Mouse (Mus musculus) myocyte (in vitro differentiated cells): ENCODE data around the gene Dhrs2. TPM values are rescaled to one million over a fixed set of nuclear protein-coding genes. Genes with fewer than 3 reads are reported as not detected.
A peak's percentile ranks its signal among the peaks of the same experiment; 100 is the strongest.

ENCODE experiments used
- H3K27me3 ChIP-seq: one replicate; pipeline ENCODE4 v1.6.1; 2011; ENCODE audit not compliant: control insufficient read depth, insufficient read depth, insufficient read length
- H3K36me3 ChIP-seq: one replicate; pipeline ENCODE4 v1.6.1; 2011; ENCODE audit not compliant: control insufficient read depth, insufficient read depth
- H3K4me2 ChIP-seq: one replicate; pipeline ENCODE4 v1.6.1; 2011; ENCODE audit warnings: low read depth, control low read depth
- H3K4me3 ChIP-seq: one replicate; pipeline ENCODE4 v1.5.1; 2011; ENCODE audit warnings: mild to moderate bottlenecking, control low read depth, moderate library complexity
- H3K79me2 ChIP-seq: one replicate; pipeline ENCODE4 v1.6.1; 2011; ENCODE audit not compliant: control insufficient read depth, insufficient read depth
- H3ac ChIP-seq: one replicate; pipeline ENCODE4 v1.6.1; 2011; ENCODE audit not compliant: control insufficient read depth, insufficient read length
- CEBPB ChIP-seq: IDR thresholded peaks from 2 replicates; pipeline ENCODE4 v1.6.1; 2011; ENCODE audit warnings: mild to moderate bottlenecking, moderate library complexity; ENCODE audit not compliant: poor library complexity, insufficient read depth, severe bottlenecking
- E2F4 ChIP-seq: IDR thresholded peaks from one replicate; pipeline ENCODE4 v1.6.1; 2011; ENCODE audit warnings: mild to moderate bottlenecking, control low read depth, moderate library complexity; ENCODE audit not compliant: insufficient read depth
- MAX ChIP-seq: IDR thresholded peaks from one replicate; pipeline ENCODE4 v1.6.1; 2011; ENCODE audit warnings: low read depth, mild to moderate bottlenecking, control low read depth
- MYOD1 ChIP-seq, 3 experiments: IDR thresholded peaks; one replicate each; pipeline ENCODE4 v1.6.1; 2011; ENCODE audit warnings: control low read depth in 2 of 3, low read depth in 2 of 3, mild to moderate bottlenecking in 2 of 3, moderate library complexity in 1 of 3; ENCODE audit not compliant: insufficient read length in 2 of 3, control insufficient read depth in 1 of 3
- MYOG ChIP-seq, 3 experiments: IDR thresholded peaks; one replicate each; pipeline ENCODE4 v1.6.1; 2011; ENCODE audit warnings: control low read depth in 2 of 3, low read depth in 2 of 3, mild to moderate bottlenecking in 2 of 3; ENCODE audit not compliant: insufficient read length in 2 of 3, control insufficient read depth in 1 of 3, insufficient read depth in 1 of 3
- POLR2A ChIP-seq: IDR thresholded peaks from one replicate; pipeline ENCODE4 v1.6.1; 2011; ENCODE audit warnings: low read depth, mild to moderate bottlenecking, control low read depth, moderate library complexity; ENCODE audit not compliant: insufficient read length
- POLR2AphosphoS2 ChIP-seq: IDR thresholded peaks from one replicate; pipeline ENCODE4 v1.6.1; 2011; ENCODE audit warnings: low read depth, control low read depth; ENCODE audit not compliant: insufficient read length
- REST ChIP-seq: IDR thresholded peaks from one replicate; pipeline ENCODE4 v1.6.1; 2011; ENCODE audit warnings: mild to moderate bottlenecking, control low read depth, moderate library complexity; ENCODE audit not compliant: insufficient read depth, insufficient read length
- SRF ChIP-seq: IDR thresholded peaks from one replicate; pipeline ENCODE4 v1.6.1; 2011; ENCODE audit warnings: low read depth; ENCODE audit not compliant: control insufficient read depth, insufficient read length
- TCF12 ChIP-seq: IDR thresholded peaks from one replicate; pipeline ENCODE4 v1.6.1; 2011; ENCODE audit warnings: mild to moderate bottlenecking, control low read depth; ENCODE audit not compliant: poor library complexity, insufficient read depth, severe bottlenecking
- TCF3 ChIP-seq: IDR thresholded peaks from one replicate; pipeline ENCODE4 v1.6.1; 2011; ENCODE audit warnings: low read depth, control low read depth; ENCODE audit not compliant: insufficient read length
- USF1 ChIP-seq: IDR thresholded peaks from one replicate; pipeline ENCODE4 v1.6.1; 2011; ENCODE audit warnings: low read depth, mild to moderate bottlenecking, control low read depth, moderate library complexity
- polyA plus RNA-seq: library from polyadenylated mRNA; unstranded; fragments of >200 nt; fragmentation: generic; extraction: Trizol; gene quantifications from one replicate; pipeline ENCODE4 v1.2.1, GENCODE M21; 2012; ENCODE audit warnings: missing spikeins

The Dhrs2 gene
- polyA plus RNA-seq, 1 experiment: not detected

DNA sequence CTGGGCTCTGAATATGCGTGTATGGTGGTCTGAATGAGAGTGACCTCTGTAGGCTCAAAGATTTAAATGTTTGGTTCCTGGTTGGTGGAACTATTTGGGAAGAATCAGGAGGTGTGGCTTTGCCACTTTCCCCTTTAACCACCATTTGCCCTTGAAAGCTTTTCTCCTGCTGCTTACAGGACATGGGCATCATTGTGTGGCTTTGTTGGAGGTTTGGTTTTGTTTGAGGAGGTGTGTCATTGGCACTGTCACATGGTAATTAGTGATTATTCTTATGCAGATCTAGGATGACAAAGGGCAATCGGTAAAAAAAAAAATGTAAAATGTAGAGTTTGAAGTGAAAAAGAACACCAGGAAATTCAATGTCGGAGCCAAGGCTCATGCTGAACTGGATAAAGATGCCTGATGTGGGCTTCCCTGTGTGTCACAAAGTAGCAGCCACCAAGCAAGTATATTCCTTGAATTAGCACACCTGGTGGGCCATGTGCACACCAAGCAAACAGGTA lies 37.1 kb upstream of the Dhrs2 start:
- H3ac ChIP-seq: no peak overlapping the region
- peaks cover 29% of the 10 kb centered on the region for H3K27me3 ChIP-seq
- no peaks in the 10 kb centered on the region for H3K79me2 ChIP-seq
- no peak overlapping the region for H3K4me3 ChIP-seq
- no peak for TF ChIP-seq POLR2AphosphoS2
- TF ChIP-seq REST: no peak
- no peak for TF ChIP-seq MAX
- no peak for TF ChIP-seq E2F4
- TF ChIP-seq TCF12: no peak
- TF ChIP-seq USF1: no peak
- no peak for TF ChIP-seq TCF3
- no peak for TF ChIP-seq SRF
- no peak for TF ChIP-seq CEBPB
- no peak for TF ChIP-seq POLR2A
- TF ChIP-seq MYOG (IDR thresholded peaks at IDR 0.05; ENCODE audit: control insufficient read depth in 1 of 3, insufficient read depth in 1 of 3, insufficient read length in 2 of 3, low read depth in 2 of 3): no peak
- no peak for TF ChIP-seq MYOD1 (IDR thresholded peaks at IDR 0.05; ENCODE audit: control insufficient read depth in 1 of 3, insufficient read length in 2 of 3, low read depth in 2 of 3)
- no peaks in the 10 kb centered on the region for H3K36me3 ChIP-seq
- H3K4me2 ChIP-seq: no peak overlapping the region

DNA sequence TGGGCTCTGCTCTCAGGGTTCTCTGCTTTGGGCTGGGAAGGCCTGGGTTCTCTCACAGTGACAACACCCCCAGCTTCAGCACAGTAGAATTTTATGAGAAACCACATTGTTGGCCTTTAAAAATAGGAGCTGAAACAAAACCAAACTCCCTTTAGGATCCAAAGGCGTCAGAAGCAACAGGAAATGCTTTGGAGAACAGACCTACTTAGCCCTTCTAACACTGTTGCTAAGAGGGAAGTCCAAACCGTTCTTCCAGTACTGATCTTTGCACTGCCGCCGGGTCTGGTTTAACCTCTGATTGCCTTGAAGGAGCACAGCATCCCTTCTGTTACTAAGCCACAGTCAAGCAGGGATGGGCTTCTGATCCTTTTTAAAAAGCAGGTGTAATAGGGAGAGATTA lies 33.3 kb upstream of the Dhrs2 start:
- TF ChIP-seq TCF12: no peak
- TF ChIP-seq REST: no peak
- TF ChIP-seq MAX: no peak
- TF ChIP-seq POLR2A: no peak
- TF ChIP-seq USF1: no peak
- no peak for TF ChIP-seq E2F4
- TF ChIP-seq MYOD1 (IDR thresholded peaks at IDR 0.05; ENCODE audit: control insufficient read depth in 1 of 3, insufficient read length in 2 of 3, low read depth in 2 of 3): no peak
- TF ChIP-seq SRF: no peak
- TF ChIP-seq TCF3: no peak
- no peak for TF ChIP-seq MYOG (IDR thresholded peaks at IDR 0.05; ENCODE audit: control insufficient read depth in 1 of 3, insufficient read depth in 1 of 3, insufficient read length in 2 of 3, low read depth in 2 of 3)
- TF ChIP-seq CEBPB: no peak
- TF ChIP-seq POLR2AphosphoS2: no peak
- Histone ChIP-seq H3K79me2 (no peaks in the 10 kb centered on the region), H3K36me3 (no peaks in the 10 kb centered on the region), H3K4me2 (no peak overlapping the region), H3K4me3 (no peak overlapping the region), H3K27me3 (peaks cover 29% of the 10 kb centered on the region), H3ac (no peak overlapping the region)

DNA sequence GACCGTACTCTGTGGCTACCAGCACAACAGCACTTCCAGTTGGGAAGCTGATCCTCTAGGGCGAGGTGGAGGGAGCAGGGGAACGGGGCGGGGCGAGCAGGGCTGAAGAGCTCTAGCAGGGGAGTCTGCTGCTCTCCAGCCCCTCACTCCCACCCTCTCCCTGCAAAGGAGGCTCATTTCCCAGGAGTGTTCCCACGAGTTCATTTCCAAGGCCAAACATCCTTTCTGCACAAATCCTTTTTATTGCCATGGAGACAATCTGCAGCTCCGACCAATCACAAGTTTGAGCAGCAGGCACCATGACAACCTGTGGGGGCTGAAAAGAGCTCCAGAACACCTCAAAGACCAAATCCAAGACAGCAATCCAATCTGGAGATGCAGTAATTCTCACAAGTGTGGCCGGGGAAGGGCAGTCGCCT lies 32.4 kb upstream of the Dhrs2 start:
- no peaks in the 10 kb centered on the region for H3K79me2 ChIP-seq
- peaks cover 29% of the 10 kb centered on the region for H3K27me3 ChIP-seq
- no peak overlapping the region for H3K4me2 ChIP-seq
- no peak overlapping the region for H3K4me3 ChIP-seq
- TF ChIP-seq POLR2AphosphoS2 (no peak), USF1 (no peak), SRF (no peak), MAX (no peak), CEBPB (no peak), TCF3 (no peak), E2F4 (no peak), REST (no peak), MYOG (IDR thresholded peaks at IDR 0.05; ENCODE audit: control insufficient read depth in 1 of 3, insufficient read depth in 1 of 3, insufficient read length in 2 of 3, low read depth in 2 of 3) (no peak), TCF12 (no peak), MYOD1 (IDR thresholded peaks at IDR 0.05; ENCODE audit: control insufficient read depth in 1 of 3, insufficient read length in 2 of 3, low read depth in 2 of 3) (no peak), POLR2A (no peak)
- no peak overlapping the region for H3ac ChIP-seq
- H3K36me3 ChIP-seq: no peaks in the 10 kb centered on the region

DNA sequence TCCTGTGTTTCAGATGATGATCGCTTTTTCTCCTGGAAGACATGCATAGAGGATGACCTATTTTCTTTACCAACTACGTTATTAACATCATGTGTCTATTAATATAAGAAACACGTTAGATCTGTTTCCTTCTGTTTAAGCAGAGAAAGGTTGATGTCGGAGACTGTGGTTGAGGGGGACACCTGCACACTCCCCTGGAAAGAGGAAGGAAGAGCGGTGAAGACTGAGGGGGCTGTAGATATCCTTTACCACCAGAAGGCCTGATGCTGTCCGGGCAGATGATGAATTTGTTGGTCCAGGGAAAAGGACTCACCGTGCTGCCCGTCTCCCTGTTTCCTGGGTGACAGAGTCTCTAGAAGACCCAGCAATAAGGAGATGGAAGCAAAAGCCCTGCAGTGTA lies 28.5 kb upstream of the Dhrs2 start:
- no peaks in the 10 kb centered on the region for H3K79me2 ChIP-seq
- TF ChIP-seq REST: no peak
- no peak for TF ChIP-seq MYOD1 (IDR thresholded peaks at IDR 0.05; ENCODE audit: control insufficient read depth in 1 of 3, insufficient read length in 2 of 3, low read depth in 2 of 3)
- TF ChIP-seq SRF: no peak
- no peak for TF ChIP-seq USF1
- no peak for TF ChIP-seq POLR2AphosphoS2
- TF ChIP-seq TCF3: no peak
- no peak for TF ChIP-seq TCF12
- no peak for TF ChIP-seq MAX
- no peak for TF ChIP-seq CEBPB
- TF ChIP-seq MYOG (IDR thresholded peaks at IDR 0.05; ENCODE audit: control insufficient read depth in 1 of 3, insufficient read depth in 1 of 3, insufficient read length in 2 of 3, low read depth in 2 of 3): no peak
- TF ChIP-seq POLR2A: no peak
- no peak for TF ChIP-seq E2F4
- no peaks in the 10 kb centered on the region for H3K36me3 ChIP-seq
- H3ac ChIP-seq: no peak overlapping the region
- peaks cover 16% of the 10 kb centered on the region for H3K27me3 ChIP-seq
- peak overlapping the region; percentile 78 for H3K4me2 ChIP-seq
- peak overlapping the region; percentile 5 for H3K4me3 ChIP-seq
